Mouse (Mus musculus) lung, postnatal 0 days (tissue): ENCODE measurements around the gene Sh2b2.

ENCODE experiments used
- CTCF ChIP-seq: IDR thresholded peaks from 2 replicates; pipeline ENCODE4 v1.5.1; 2016; ENCODE audit warnings: antibody characterized with exemption, mild to moderate bottlenecking
- EP300 ChIP-seq: IDR thresholded peaks from 2 replicates; pipeline ENCODE4 v1.6.1; 2016; ENCODE audit warnings: antibody characterized with exemption, mild to moderate bottlenecking, control low read depth

DNA sequence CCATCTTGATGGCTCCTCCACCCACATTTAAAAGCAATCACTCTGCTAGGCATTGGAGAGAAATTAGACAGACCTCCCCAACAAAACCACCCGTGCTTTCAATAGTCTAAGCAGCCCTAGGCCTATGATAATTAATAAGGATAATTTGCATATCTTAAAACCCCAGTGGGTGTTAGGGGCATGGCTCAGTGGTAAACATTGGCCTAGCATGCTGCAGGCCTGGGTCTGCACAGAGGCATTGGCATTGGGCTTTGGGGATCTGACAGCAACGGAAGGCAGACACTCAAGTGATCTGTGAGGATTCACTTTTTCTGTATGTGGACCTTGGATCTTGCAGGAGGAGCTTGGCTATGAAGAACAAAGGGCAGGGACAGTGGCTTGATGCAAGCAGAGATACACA lies 46.0 kb upstream of the Sh2b2 start:
- TF ChIP-seq CTCF, result no peak
- no peak for TF ChIP-seq EP300
